Mouse (Mus musculus) bone marrow, adult 2 months (tissue): ENCODE measurements around the gene Mrrf.

Source experiments
- CTCF ChIP-seq: fragments of 200-500 bp; IDR thresholded peaks from 2 replicates; pipeline ENCODE4 v1.5.1; 2011; ENCODE audit warnings: low read length, control low read depth; ENCODE audit not compliant: control insufficient read depth, insufficient read depth
- POLR2A ChIP-seq: fragments of 200-500 bp; IDR thresholded peaks from 2 replicates; pipeline ENCODE4 v1.6.1; 2011; ENCODE audit warnings: low read depth, mild to moderate bottlenecking, control low read depth, low read length, borderline replicate concordance; ENCODE audit not compliant: control insufficient read depth

GRCm38 (mm10) chr2:36103555-36104367 lies 32.4 kb upstream of the Mrrf start:
- no peak for TF ChIP-seq CTCF
- TF ChIP-seq POLR2A: no peak
